Mouse (Mus musculus) stomach, embryonic 15.5 days (tissue): ENCODE results near the gene Iqgap1. TPM values are rescaled to one million over a fixed set of nuclear protein-coding genes. Genes with fewer than 3 reads are reported as not detected.

Experiments
- ATAC-seq: fragments of 200-750 bp; cut with Nextera tagmentation; 2 replicates; pipeline ENCODE4 v1.8.0; 2017; ENCODE audit warnings: low read depth, moderate number of reproducible peaks, moderate TSS enrichment; ENCODE audit not compliant: insufficient read depth, low FRiP score
- H3K27ac ChIP-seq: fragments of 300-500 bp; sonication (generic); 2 replicates; pipeline ENCODE4 v1.5.1; 2015; ENCODE audit warnings: mild to moderate bottlenecking, inconsistent platforms
- H3K27me3 ChIP-seq: fragments of 300-500 bp; sonication (generic); replicated peaks from 2 replicates; pipeline ENCODE4 v1.6.1; 2015; ENCODE audit warnings: inconsistent platforms
- H3K36me3 ChIP-seq: fragments of 300-500 bp; sonication (generic); 2 replicates; pipeline ENCODE4 v1.6.1; 2015; ENCODE audit warnings: inconsistent platforms
- H3K4me1 ChIP-seq: fragments of 300-500 bp; sonication (generic); 2 replicates; pipeline ENCODE4 v1.6.1; 2015; ENCODE audit warnings: inconsistent platforms
- H3K4me2 ChIP-seq: fragments of 300-500 bp; sonication (generic); 2 replicates; pipeline ENCODE4 v1.6.1; 2015; ENCODE audit warnings: mild to moderate bottlenecking, inconsistent platforms
- H3K4me3 ChIP-seq: fragments of 300-500 bp; sonication (generic); replicated peaks from 2 replicates; pipeline ENCODE4 v1.5.1; 2015; ENCODE audit warnings: inconsistent platforms
- H3K9ac ChIP-seq: fragments of 300-500 bp; sonication (generic); 2 replicates; pipeline ENCODE4 v1.6.1; 2015; ENCODE audit warnings: inconsistent platforms
- H3K9me3 ChIP-seq: fragments of 300-500 bp; sonication (generic); 2 replicates; pipeline ENCODE4 v1.6.1; 2016; ENCODE audit warnings: inconsistent platforms
- WGBS: fragments of 180-500 bp; shearing (Covaris S2); methylation state at CpG from one replicate; pipeline ENCODE4 v1.1.7; 2015; 5-methylcytosine and 5-hydroxymethylcytosine counted together
- polyA plus RNA-seq: library from polyadenylated mRNA; unstranded; fragments of >200 nt; fragmentation: Nextera tagmentation; extraction: Ambion mirVana; gene quantifications from 2 replicates; pipeline ENCODE4 v1.2.1, GENCODE M21; 2015

The Iqgap1 gene
- polyA plus RNA-seq, 1 experiment from 2014 or later = 84.2 TPM

DNA sequence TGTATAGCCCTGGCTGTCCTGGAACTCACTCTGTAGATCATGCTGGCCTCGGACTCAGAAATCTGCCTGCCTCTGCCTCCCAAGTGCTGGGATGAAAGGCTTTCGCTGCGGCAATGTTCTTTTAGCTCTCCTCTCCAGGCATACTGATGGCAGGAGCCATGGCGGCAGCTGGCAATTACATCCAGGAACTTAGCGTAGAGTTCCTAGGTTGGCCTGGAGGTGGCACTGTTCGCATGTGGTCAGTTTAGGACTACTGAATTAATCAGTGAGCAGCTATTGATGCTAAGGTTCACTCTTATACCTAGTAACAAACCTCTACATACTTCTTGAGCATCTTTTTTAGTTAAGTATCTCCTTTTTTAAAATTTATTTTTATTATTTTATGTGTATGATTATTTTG, 31.4 kb upstream of the Iqgap1 start:
- Histone ChIP-seq H3K27me3 (no peaks in the 10 kb centered on the region), H3K27ac (no peak overlapping the region), H3K9ac (no peak overlapping the region), H3K4me1 (peaks cover 7% of the 10 kb centered on the region; the same call in 1 of the 2 replicates), H3K4me3 (no peak overlapping the region), H3K36me3 (no peaks in the 10 kb centered on the region), H3K4me2 (no peak overlapping the region), H3K9me3 (no peaks in the 10 kb centered on the region)
- ATAC-seq = no peak
- 23% methylated on average over 6 of the region's 6 CpGs for WGBS

DNA sequence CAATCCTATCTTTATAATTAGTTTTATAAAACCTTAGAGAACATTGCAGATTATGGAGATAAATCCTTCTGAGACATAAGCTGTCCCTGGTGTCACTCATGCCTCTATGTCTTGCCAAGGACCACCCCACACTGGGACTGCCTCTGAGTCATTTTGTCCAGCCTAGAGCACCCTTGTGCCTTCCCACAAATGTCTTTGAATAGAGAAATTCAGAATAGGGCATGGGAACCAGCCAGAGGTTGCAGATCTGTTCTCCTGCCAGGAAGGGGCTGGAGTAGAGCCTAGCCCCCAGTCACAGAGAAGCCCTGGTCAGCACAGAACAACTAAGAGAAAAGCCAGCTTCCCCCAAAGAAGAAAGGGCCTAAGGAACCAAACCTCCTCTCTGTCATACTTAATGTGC, 29.5 kb upstream of the Iqgap1 start:
- Histone ChIP-seq H3K9me3 (no peaks in the 10 kb centered on the region), H3K4me2 (no peak overlapping the region), H3K4me3 (no peak overlapping the region), H3K27ac (no peak overlapping the region), H3K36me3 (no peaks in the 10 kb centered on the region), H3K27me3 (no peaks in the 10 kb centered on the region), H3K9ac (no peak overlapping the region), H3K4me1 (0 out of 2 replicates have a peak, but pooled peaks cover 3% of the 10 kb centered on the region)
- ATAC-seq = no peak

DNA sequence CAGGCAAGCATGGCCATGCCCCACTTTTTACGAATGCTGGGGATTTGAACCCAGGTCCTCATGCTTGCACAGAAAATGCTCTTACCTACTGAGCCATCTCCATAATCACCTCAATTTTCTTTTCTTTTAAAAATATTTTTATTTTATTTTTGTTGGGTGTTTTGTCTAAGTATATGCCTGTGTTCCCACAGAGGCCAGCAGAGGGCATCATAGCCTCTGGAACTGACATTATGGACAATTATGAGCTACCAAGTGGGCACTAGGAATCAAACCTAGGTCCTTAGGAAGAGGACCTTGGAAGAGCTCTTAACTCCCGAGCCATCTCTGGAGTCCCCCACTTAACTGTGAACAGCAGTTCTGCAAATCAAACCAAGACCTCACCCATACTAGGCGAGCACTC, 27.4 kb upstream of the Iqgap1 start:
- Histone ChIP-seq H3K36me3 (no peaks in the 10 kb centered on the region), H3K27me3 (no peaks in the 10 kb centered on the region), H3K4me1 (no peaks in the 10 kb centered on the region), H3K4me2 (no peak overlapping the region), H3K9me3 (no peaks in the 10 kb centered on the region), H3K9ac (no peak overlapping the region), H3K27ac (no peak overlapping the region), H3K4me3 (no peak overlapping the region)
- 92% methylated on average over 3 of the region's 3 CpGs for WGBS
- no peak for ATAC-seq

DNA sequence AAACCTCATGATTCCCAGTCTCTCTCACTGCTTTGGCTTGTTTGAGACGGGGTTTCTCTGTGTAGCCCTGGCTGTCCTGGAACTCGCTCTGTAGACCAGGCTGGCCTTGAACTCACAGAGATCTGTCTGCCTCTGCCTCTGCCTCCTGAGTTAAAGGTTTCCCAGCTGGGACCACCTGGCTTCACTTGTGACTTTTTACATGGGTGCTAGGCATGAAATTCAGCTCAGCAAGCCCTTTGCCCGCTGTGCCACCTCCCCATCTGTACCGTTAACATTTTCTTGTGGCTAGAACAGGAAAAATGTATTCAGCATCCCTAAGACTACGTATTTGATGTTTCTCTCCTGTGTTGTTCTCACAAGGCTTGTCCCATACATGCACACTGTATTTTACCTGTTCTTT, 24.7 kb upstream of the Iqgap1 start:
- ATAC-seq = no peak
- H3K27me3 ChIP-seq = no peaks in the 10 kb centered on the region
- no peak overlapping the region for H3K4me3 ChIP-seq
- H3K4me2 ChIP-seq = no peak overlapping the region
- no peaks in the 10 kb centered on the region for H3K4me1 ChIP-seq
- 81% methylated on average over 5 of the region's 5 CpGs for WGBS
- H3K36me3 ChIP-seq = no peaks in the 10 kb centered on the region
- H3K27ac ChIP-seq = no peak overlapping the region
- no peak overlapping the region for H3K9ac ChIP-seq
- H3K9me3 ChIP-seq = no peaks in the 10 kb centered on the region

DNA sequence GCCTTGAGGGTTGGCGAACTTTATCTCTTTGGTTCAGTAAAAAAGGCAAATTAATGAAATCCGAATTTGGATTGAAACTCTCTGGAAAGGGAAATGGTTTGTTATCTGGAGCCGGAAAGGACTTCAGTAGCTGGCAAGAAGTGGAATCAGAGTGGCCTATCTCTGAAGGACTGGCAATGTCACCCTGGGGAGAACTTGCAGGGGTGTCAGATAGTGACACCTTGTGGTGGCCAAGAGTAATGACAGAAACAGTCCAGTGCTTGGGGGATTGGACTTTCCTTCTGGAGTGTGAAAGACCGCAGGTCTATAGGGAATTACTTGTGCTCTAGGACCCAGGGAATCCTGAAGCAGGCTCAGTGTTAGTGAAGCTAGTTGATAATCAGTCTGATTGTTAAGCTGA, 23.9 kb upstream of the Iqgap1 start:
- Histone ChIP-seq H3K27me3 (no peaks in the 10 kb centered on the region), H3K4me3 (no peak overlapping the region), H3K9me3 (no peaks in the 10 kb centered on the region), H3K4me2 (no peak overlapping the region), H3K27ac (no peak overlapping the region), H3K36me3 (no peaks in the 10 kb centered on the region), H3K9ac (no peak overlapping the region), H3K4me1 (no peaks in the 10 kb centered on the region)
- 31% methylated on average over 4 of the region's 4 CpGs for WGBS
- peak; percentile 43; the same call in 1 of the 2 replicates for ATAC-seq

DNA sequence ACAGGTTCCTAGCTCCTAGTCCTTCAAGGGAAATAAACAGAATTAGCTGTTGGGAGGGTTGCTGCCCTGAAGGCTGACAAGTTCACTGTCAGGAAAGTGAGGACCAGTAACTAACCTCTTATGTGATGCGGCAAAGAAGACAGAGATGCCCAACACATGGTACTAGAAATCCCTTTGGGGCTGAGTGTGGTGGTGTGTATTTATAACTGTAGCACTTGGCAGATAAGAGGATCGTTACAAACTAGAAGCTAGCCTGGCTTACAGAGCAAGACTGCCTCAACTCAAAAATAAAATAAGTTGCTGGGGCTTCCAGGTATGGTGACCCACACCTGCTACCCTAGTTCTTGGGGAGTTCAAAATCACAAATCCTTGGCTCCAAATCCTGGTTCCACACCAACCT, 23.5 kb upstream of the Iqgap1 start:
- no peak for ATAC-seq
- 69% methylated on average over 2 of the region's 2 CpGs for WGBS
- no peaks in the 10 kb centered on the region for H3K36me3 ChIP-seq
- no peaks in the 10 kb centered on the region for H3K4me1 ChIP-seq
- no peaks in the 10 kb centered on the region for H3K9me3 ChIP-seq
- no peak overlapping the region for H3K27ac ChIP-seq
- no peaks in the 10 kb centered on the region for H3K27me3 ChIP-seq
- H3K9ac ChIP-seq = no peak overlapping the region
- no peak overlapping the region for H3K4me2 ChIP-seq
- no peak overlapping the region for H3K4me3 ChIP-seq

DNA sequence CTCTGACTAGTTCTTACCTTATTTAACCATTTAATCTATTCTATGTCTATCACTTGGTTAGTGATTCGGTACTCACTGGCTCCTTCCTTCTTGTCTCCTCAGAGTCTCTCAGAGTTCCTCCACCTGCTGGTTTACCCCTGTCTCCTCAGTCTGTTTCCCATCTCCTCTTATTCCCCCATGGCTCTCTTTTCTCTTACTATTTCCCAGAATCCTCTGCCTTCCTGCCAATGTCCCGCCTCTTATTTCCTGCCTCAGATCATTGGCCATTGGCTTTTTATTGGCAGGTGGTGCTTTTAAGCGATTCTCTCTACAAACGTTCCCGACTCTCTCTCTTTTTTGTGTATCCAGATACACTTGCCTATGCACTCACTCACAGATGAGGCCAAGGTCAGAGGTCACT, 20.9 kb upstream of the Iqgap1 start:
- no peaks in the 10 kb centered on the region for H3K9me3 ChIP-seq
- H3K4me3 ChIP-seq = no peak overlapping the region
- no peak overlapping the region for H3K4me2 ChIP-seq
- WGBS = 81% methylated on average over 5 of the region's 5 CpGs
- H3K27me3 ChIP-seq = no peaks in the 10 kb centered on the region
- no peaks in the 10 kb centered on the region for H3K36me3 ChIP-seq
- no peak overlapping the region for H3K9ac ChIP-seq
- no peak for ATAC-seq
- no peak overlapping the region for H3K27ac ChIP-seq
- H3K4me1 ChIP-seq = 0 out of 2 replicates have a peak, but pooled peaks cover 3% of the 10 kb centered on the region

DNA sequence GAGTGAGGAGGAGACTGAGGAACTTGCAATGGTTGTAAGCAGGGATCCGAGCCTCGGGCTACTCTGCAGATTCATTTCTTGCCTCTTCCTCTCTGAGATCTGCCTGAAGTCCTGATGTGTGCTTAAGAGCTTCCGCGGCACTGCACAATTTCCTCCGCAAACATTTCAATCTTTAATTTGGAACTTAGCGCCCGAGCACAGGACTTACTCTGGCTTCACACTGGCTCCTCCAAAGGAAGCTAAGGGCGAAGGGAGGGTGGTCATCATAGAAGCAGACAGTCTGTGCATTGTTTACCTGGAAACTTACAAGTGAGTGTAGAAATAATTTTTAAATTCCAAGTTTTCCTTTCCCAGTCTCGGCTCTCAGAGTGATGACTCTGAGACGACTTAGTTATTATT, 20.5 kb upstream of the Iqgap1 start:
- Histone ChIP-seq H3K27ac (no peak overlapping the region; the same call in 1 of the 2 replicates), H3K4me1 (0 out of 2 replicates have a peak, but pooled peaks cover 3% of the 10 kb centered on the region), H3K4me2 (peak overlapping the region; percentile 5; the same call in 1 of the 2 replicates), H3K9me3 (no peaks in the 10 kb centered on the region), H3K27me3 (no peaks in the 10 kb centered on the region), H3K36me3 (no peaks in the 10 kb centered on the region), H3K9ac (no peak overlapping the region), H3K4me3 (no peak overlapping the region)
- 80% methylated on average over 10 of the region's 10 CpGs for WGBS
- no peak for ATAC-seq

DNA sequence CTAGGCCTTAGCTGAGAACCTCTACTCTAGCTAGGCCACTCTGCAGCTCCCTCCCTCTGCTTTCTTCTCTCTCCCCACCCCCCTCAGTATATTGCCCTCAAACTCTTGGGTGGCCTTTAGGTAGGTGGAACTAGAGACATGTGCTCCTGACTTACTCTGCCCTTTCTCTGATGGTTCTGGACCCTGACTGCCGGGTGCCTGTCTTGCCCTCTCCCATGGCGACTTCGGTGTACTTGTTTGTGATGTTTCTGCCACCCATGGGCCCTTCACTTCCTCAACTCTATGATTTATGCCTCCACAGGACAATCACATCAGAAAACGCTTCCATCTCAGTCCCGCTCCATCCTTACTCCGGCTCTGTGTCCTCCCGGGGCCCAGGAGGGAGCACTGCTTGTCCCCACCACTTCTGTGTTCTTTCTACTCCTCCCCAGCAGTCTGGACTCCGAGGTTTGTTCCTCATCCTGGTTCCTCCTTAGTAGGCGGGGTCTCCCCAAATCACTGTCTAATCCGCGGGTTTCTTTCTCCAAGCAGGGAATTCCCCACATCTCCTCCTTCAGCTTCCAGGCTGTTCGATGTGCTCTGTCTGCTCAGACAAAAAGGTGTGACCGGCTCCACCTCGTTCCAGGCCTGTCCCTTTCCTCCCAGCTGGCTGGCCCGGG, 20.0 kb upstream of the Iqgap1 start:
- WGBS = 65% methylated on average over 15 of the region's 15 CpGs

DNA sequence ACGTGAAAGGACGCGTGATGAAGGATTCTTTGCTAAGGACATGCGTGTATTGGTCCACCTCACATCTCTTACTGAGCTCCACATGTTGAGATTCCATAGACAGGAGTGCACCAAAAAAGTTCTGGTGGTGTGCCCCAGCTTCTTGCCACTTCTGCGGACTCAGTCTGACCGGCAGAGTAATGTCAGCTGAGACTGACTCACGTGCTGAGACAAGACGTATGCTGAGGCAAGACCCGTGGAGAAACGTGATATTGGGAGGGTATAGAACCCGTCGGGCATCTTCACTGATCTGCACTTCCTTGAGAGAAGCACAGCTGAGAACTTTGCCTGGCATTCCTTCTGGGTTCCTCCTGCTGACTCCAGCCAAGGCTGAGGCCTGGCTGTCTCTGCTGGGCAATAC, 18.9 kb upstream of the Iqgap1 start:
- Histone ChIP-seq H3K36me3 (no peaks in the 10 kb centered on the region), H3K9ac (no peak overlapping the region), H3K4me3 (no peak overlapping the region), H3K4me2 (no peak overlapping the region), H3K4me1 (peaks cover 8% of the 10 kb centered on the region; the same call in 1 of the 2 replicates), H3K27ac (no peak overlapping the region), H3K9me3 (no peaks in the 10 kb centered on the region), H3K27me3 (no peaks in the 10 kb centered on the region)
- no peak for ATAC-seq
- 93% methylated on average over 12 of the region's 12 CpGs for WGBS

More for the DNA sequence above, 20.0 kb upstream of the Iqgap1 start:
- H3K27ac ChIP-seq = no peak overlapping the region; the same call in 1 of the 2 replicates
- H3K27me3 ChIP-seq = no peaks in the 10 kb centered on the region
- H3K9ac ChIP-seq = no peak overlapping the region
- peak overlapping the region; percentile 5; the same call in 1 of the 2 replicates for H3K4me2 ChIP-seq
- ATAC-seq = no peak
- H3K4me3 ChIP-seq = no peak overlapping the region
- H3K36me3 ChIP-seq = no peaks in the 10 kb centered on the region
- peaks cover 3% of the 10 kb centered on the region; the same call in 1 of the 2 replicates for H3K4me1 ChIP-seq
- H3K9me3 ChIP-seq = no peaks in the 10 kb centered on the region

DNA sequence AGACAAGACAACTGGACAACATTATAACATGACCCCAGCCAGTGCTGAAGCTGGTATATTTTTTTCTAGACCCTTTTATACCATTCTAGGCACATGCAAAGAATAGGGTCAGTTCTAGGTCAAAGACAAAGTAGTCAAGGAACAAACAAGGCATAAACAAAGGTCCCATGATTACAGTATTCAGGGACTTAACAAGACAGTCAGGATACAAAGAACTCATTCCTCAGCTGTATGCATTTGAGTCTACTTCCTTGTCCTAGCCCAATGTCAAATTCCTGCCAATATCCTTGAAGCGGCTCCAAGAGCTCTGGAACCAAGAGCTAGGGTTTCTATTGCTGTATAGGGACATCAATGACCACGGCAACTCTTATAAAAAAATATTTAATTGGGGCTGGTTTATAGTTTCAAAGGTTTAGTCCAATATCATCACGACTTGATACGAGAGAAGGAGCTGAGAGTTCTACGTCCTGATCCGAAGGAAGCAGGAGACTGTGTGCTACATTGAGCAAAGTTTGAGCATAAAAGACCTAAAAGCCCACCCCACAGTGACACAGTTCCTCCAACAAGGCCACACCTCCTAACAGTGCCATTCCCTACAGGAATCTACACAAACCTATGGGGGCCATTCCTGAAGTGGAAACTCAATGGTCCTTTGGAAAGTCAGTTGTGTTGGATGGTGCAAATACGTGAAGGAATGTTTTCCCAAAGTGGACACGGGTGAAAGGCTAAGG, 18.3 kb upstream of the Iqgap1 start:
- no peak overlapping the region for H3K27ac ChIP-seq
- 93% methylated on average over 8 of the region's 8 CpGs for WGBS
- no peaks in the 10 kb centered on the region for H3K27me3 ChIP-seq
- H3K9me3 ChIP-seq = no peaks in the 10 kb centered on the region
- H3K4me2 ChIP-seq = no peak overlapping the region
- no peaks in the 10 kb centered on the region for H3K36me3 ChIP-seq
- H3K4me3 ChIP-seq = no peak overlapping the region
- no peak overlapping the region for H3K9ac ChIP-seq
- peaks cover 8% of the 10 kb centered on the region; the same call in 1 of the 2 replicates for H3K4me1 ChIP-seq
- ATAC-seq = no peak

DNA sequence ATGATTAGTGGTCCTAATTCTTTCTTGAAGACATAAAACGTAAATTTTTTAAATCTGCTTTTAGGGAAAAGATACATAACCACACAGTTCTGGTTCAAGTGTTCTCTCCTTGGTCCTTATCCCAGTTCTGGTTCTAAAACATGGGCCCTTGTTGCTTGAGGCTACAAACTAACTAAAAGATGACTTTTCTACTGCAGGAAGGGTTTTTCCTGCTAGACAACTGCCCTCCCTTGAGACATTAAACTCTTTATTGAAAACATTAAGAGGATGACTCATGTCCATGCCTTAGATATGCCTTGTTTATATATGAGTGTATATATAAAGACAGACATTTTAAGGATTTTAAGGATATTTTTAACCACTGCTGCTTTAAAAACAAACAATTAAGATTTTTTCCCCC, 17.4 kb upstream of the Iqgap1 start:
- ATAC-seq = no peak
- Histone ChIP-seq H3K4me1 (peaks cover 8% of the 10 kb centered on the region; the same call in 1 of the 2 replicates), H3K4me2 (no peak overlapping the region), H3K36me3 (no peaks in the 10 kb centered on the region), H3K27ac (no peak overlapping the region), H3K9me3 (no peaks in the 10 kb centered on the region), H3K4me3 (no peak overlapping the region), H3K27me3 (no peaks in the 10 kb centered on the region), H3K9ac (no peak overlapping the region)
- WGBS = 71% methylated on average over 1 of the region's 1 CpGs
